Mouse (Mus musculus): ENCODE measurements around the gene Sri. TPM values are rescaled to one million over a fixed set of nuclear protein-coding genes. Genes with fewer than 3 reads are reported as not detected.

Sri gene
- polyA plus RNA-seq, 1 experiment from 2014 or later = 207 TPM

- WGBS (ENCODE audit: insufficient replicate concordance) = 72% methylated on average over 3 of the region's 3 CpGs
- ATAC-seq (ENCODE audit: insufficient read depth) = no peak
- no peak overlapping the region for H3K9ac ChIP-seq
Measured at GRCm38 (mm10) chr5:8111691-8112090, 65.8 kb downstream of the Sri start.

GRCm38 (mm10) chr5:8112246-8112645, 66.4 kb downstream of the Sri start:
- Histone ChIP-seq H3K4me2 (no peak overlapping the region), H3K27ac (replicated peaks) (no peak overlapping the region), H3K36me3 (replicated peaks) (no peaks in the 10 kb centered on the region), H3K9ac (no peak overlapping the region), H3K9me3 (replicated peaks) (no peaks in the 10 kb centered on the region), H3K27me3 (no peaks in the 10 kb centered on the region), H3K4me3 (replicated peaks) (no peak overlapping the region), H3K4me1 (replicated peaks) (no peaks in the 10 kb centered on the region)
- WGBS (ENCODE audit: insufficient replicate concordance) = 61% methylated on average over 5 of the region's 5 CpGs
- no peak for ATAC-seq (ENCODE audit: insufficient read depth)

More at GRCm38 (mm10) chr5:8111691-8112090, 65.8 kb downstream of the Sri start:
- no peaks in the 10 kb centered on the region for H3K9me3 ChIP-seq (replicated peaks)
- no peak overlapping the region for H3K27ac ChIP-seq (replicated peaks)
- H3K36me3 ChIP-seq (replicated peaks) = no peaks in the 10 kb centered on the region
- H3K4me1 ChIP-seq (replicated peaks) = no peaks in the 10 kb centered on the region
- no peak overlapping the region for H3K4me2 ChIP-seq
- no peaks in the 10 kb centered on the region for H3K27me3 ChIP-seq
- H3K4me3 ChIP-seq (replicated peaks) = no peak overlapping the region

- 59% methylated on average over 5 of the region's 5 CpGs for WGBS (ENCODE audit: insufficient replicate concordance)
- Histone ChIP-seq H3K27me3 (no peaks in the 10 kb centered on the region), H3K27ac (replicated peaks) (no peak overlapping the region), H3K4me3 (replicated peaks) (no peak overlapping the region), H3K4me2 (no peak overlapping the region), H3K9me3 (replicated peaks) (no peaks in the 10 kb centered on the region), H3K36me3 (replicated peaks) (no peaks in the 10 kb centered on the region), H3K9ac (no peak overlapping the region), H3K4me1 (replicated peaks) (no peaks in the 10 kb centered on the region)
- ATAC-seq (ENCODE audit: insufficient read depth) = no peak
Measured at GRCm38 (mm10) chr5:8116561-8117168, 70.8 kb downstream of the Sri start.

Other genes starting within 250 kb of the Sri start
- 6.4 and 6.9 TPM in 2 replicates for gene Steap4, start 85.6 kb upstream of the Sri start, polyA plus RNA-seq (2015; fragmentation: Nextera tagmentation; extraction: Ambion mirVana)